Mouse (Mus musculus) liver, embryonic 15.5 days (tissue): ENCODE measurements around the gene Ak1. TPM values are rescaled to one million over a fixed set of nuclear protein-coding genes. Genes with fewer than 3 reads are reported as not detected.

Experiments used
- ATAC-seq: fragments of 200-750 bp; cut with Nextera tagmentation; 2 replicates; pipeline ENCODE4 v1.8.0; 2017; ENCODE audit warnings: moderate number of reproducible peaks, mild to moderate bottlenecking, moderate library complexity; ENCODE audit not compliant: insufficient read depth
- H3K27ac ChIP-seq: fragments of 300-500 bp; sonication (generic); replicated peaks from 2 replicates; pipeline ENCODE4 v1.5.1; 2015; ENCODE audit warnings: mild to moderate bottlenecking, inconsistent platforms
- H3K27me3 ChIP-seq: fragments of 300-500 bp; sonication (generic); 2 replicates; pipeline ENCODE4 v1.6.1; 2015; ENCODE audit warnings: mild to moderate bottlenecking, inconsistent platforms
- H3K36me3 ChIP-seq: fragments of 300-500 bp; sonication (generic); replicated peaks from 2 replicates; pipeline ENCODE4 v1.6.1; 2015; ENCODE audit warnings: moderate library complexity, mild to moderate bottlenecking, inconsistent platforms
- H3K4me1 ChIP-seq: fragments of 300-500 bp; sonication (generic); replicated peaks from 2 replicates; pipeline ENCODE4 v1.6.1; 2015; ENCODE audit warnings: inconsistent platforms
- H3K4me2 ChIP-seq: fragments of 300-500 bp; sonication (generic); 2 replicates; pipeline ENCODE4 v1.6.1; 2015; ENCODE audit warnings: moderate library complexity, mild to moderate bottlenecking, inconsistent platforms
- H3K4me3 ChIP-seq: fragments of 300-500 bp; sonication (generic); replicated peaks from 2 replicates; pipeline ENCODE4 v1.5.1; 2015; ENCODE audit warnings: mild to moderate bottlenecking, inconsistent platforms
- H3K9ac ChIP-seq: fragments of 300-500 bp; sonication (generic); 2 replicates; pipeline ENCODE4 v1.6.1; 2015; ENCODE audit warnings: moderate library complexity, mild to moderate bottlenecking, inconsistent platforms
- H3K9me3 ChIP-seq: fragments of 300-500 bp; sonication (generic); replicated peaks from 2 replicates; pipeline ENCODE4 v1.6.1; 2016; ENCODE audit warnings: inconsistent platforms
- WGBS: fragments of 180-500 bp; shearing (Covaris S2); methylation state at CpG from one replicate; pipeline ENCODE4 v1.1.7; 2015; ENCODE audit warnings: mixed read lengths; ENCODE audit not compliant: insufficient replicate concordance; 5-methylcytosine and 5-hydroxymethylcytosine counted together
- polyA plus RNA-seq: library from polyadenylated mRNA; unstranded; fragments of >200 nt; fragmentation: Nextera tagmentation; extraction: Ambion mirVana; gene quantifications from 2 replicates; pipeline ENCODE4 v1.2.1, GENCODE M21; 2015

Gene Ak1
- polyA plus RNA-seq, 1 experiment from 2014 or later: 6.6 TPM

GRCm38 (mm10) chr2:32661509-32662107 is 40.0 kb downstream of the Ak1 start:
- Histone ChIP-seq H3K36me3 (0 out of 2 replicates have a peak, but pooled peaks cover 3% of the 10 kb centered on the region), H3K9ac (no peak overlapping the region), H3K4me1 (peaks cover 58% of the 10 kb centered on the region), H3K9me3 (no peaks in the 10 kb centered on the region), H3K4me2 (no peak overlapping the region), H3K27ac (no peak overlapping the region), H3K4me3 (no peak overlapping the region), H3K27me3 (no peaks in the 10 kb centered on the region)
- peak; percentile 49 for ATAC-seq
- 39% methylated on average over 7 of the region's 7 CpGs for WGBS

GRCm38 (mm10) chr2:32662291-32662690 is 40.7 kb downstream of the Ak1 start:
- no peaks in the 10 kb centered on the region for H3K27me3 ChIP-seq
- 0 out of 2 replicates have a peak, but pooled peaks cover 3% of the 10 kb centered on the region for H3K36me3 ChIP-seq
- no peak overlapping the region for H3K4me3 ChIP-seq
- no peak overlapping the region for H3K27ac ChIP-seq
- 65% methylated on average over 5 of the region's 5 CpGs for WGBS
- no peak for ATAC-seq
- H3K4me2 ChIP-seq: no peak overlapping the region
- H3K9ac ChIP-seq: no peak overlapping the region
- no peaks in the 10 kb centered on the region for H3K9me3 ChIP-seq
- peaks cover 57% of the 10 kb centered on the region for H3K4me1 ChIP-seq

- H3K4me3 ChIP-seq: no peak overlapping the region
- H3K27me3 ChIP-seq: no peaks in the 10 kb centered on the region
- no peak for ATAC-seq
- H3K27ac ChIP-seq: no peak overlapping the region
- H3K36me3 ChIP-seq: no peaks in the 10 kb centered on the region
- 75% methylated on average over 8 of the region's 8 CpGs for WGBS
- H3K9me3 ChIP-seq: no peaks in the 10 kb centered on the region
- H3K4me1 ChIP-seq: peaks cover 44% of the 10 kb centered on the region
- no peak overlapping the region for H3K9ac ChIP-seq
- H3K4me2 ChIP-seq: no peak overlapping the region
Measured at GRCm38 (mm10) chr2:32665345-32665744, 43.8 kb downstream of the Ak1 start.

- Histone ChIP-seq H3K27ac (no peak overlapping the region), H3K4me1 (peaks cover 43% of the 10 kb centered on the region), H3K4me3 (no peak overlapping the region), H3K9me3 (no peaks in the 10 kb centered on the region), H3K27me3 (no peaks in the 10 kb centered on the region), H3K4me2 (no peak overlapping the region), H3K36me3 (no peaks in the 10 kb centered on the region), H3K9ac (no peak overlapping the region)
- 60% methylated on average over 6 of the region's 6 CpGs for WGBS
- ATAC-seq: no peak
Measured at GRCm38 (mm10) chr2:32665853-32666252, 44.3 kb downstream of the Ak1 start.

GRCm38 (mm10) chr2:32667775-32668174 is 46.2 kb downstream of the Ak1 start:
- no peak overlapping the region for H3K4me3 ChIP-seq
- 68% methylated on average over 11 of the region's 11 CpGs for WGBS
- H3K4me2 ChIP-seq: no peak overlapping the region
- H3K27me3 ChIP-seq: no peaks in the 10 kb centered on the region
- H3K9me3 ChIP-seq: no peaks in the 10 kb centered on the region
- H3K4me1 ChIP-seq: peaks cover 30% of the 10 kb centered on the region
- H3K27ac ChIP-seq: no peak overlapping the region
- H3K9ac ChIP-seq: no peak overlapping the region
- no peaks in the 10 kb centered on the region for H3K36me3 ChIP-seq
- no peak for ATAC-seq

GRCm38 (mm10) chr2:32668176-32668575 is 46.6 kb downstream of the Ak1 start:
- H3K9me3 ChIP-seq: no peaks in the 10 kb centered on the region
- ATAC-seq: no peak
- no peak overlapping the region for H3K4me2 ChIP-seq
- no peak overlapping the region for H3K9ac ChIP-seq
- no peaks in the 10 kb centered on the region for H3K36me3 ChIP-seq
- no peak overlapping the region for H3K4me3 ChIP-seq
- H3K27ac ChIP-seq: no peak overlapping the region
- WGBS: 81% methylated on average over 7 of the region's 7 CpGs
- H3K4me1 ChIP-seq: peaks cover 34% of the 10 kb centered on the region
- no peaks in the 10 kb centered on the region for H3K27me3 ChIP-seq

- Histone ChIP-seq H3K9me3 (no peaks in the 10 kb centered on the region), H3K4me2 (no peak overlapping the region), H3K4me3 (no peak overlapping the region), H3K36me3 (no peaks in the 10 kb centered on the region), H3K4me1 (peaks cover 40% of the 10 kb centered on the region), H3K27me3 (no peaks in the 10 kb centered on the region), H3K27ac (no peak overlapping the region), H3K9ac (no peak overlapping the region)
- WGBS: 28% methylated on average over 3 of the region's 3 CpGs
- peak; percentile 57 for ATAC-seq
Measured at GRCm38 (mm10) chr2:32669876-32670275, 48.3 kb downstream of the Ak1 start.

- 77% methylated on average over 9 of the region's 9 CpGs for WGBS
- Histone ChIP-seq H3K27me3 (no peaks in the 10 kb centered on the region), H3K27ac (no peak overlapping the region), H3K4me1 (peaks cover 30% of the 10 kb centered on the region), H3K4me3 (no peak overlapping the region), H3K4me2 (no peak overlapping the region), H3K9me3 (no peaks in the 10 kb centered on the region), H3K9ac (no peak overlapping the region), H3K36me3 (peaks cover 3% of the 10 kb centered on the region; the same call in 1 of the 2 replicates)
- ATAC-seq: no peak
Measured at GRCm38 (mm10) chr2:32671147-32671546, 49.6 kb downstream of the Ak1 start.

- WGBS: 66% methylated on average over 9 of the region's 9 CpGs
- Histone ChIP-seq H3K4me3 (no peak overlapping the region), H3K36me3 (peaks cover 3% of the 10 kb centered on the region; the same call in 1 of the 2 replicates), H3K9ac (no peak overlapping the region), H3K27me3 (no peaks in the 10 kb centered on the region), H3K4me1 (peaks cover 28% of the 10 kb centered on the region), H3K27ac (no peak overlapping the region), H3K9me3 (no peaks in the 10 kb centered on the region), H3K4me2 (no peak overlapping the region)
- no peak for ATAC-seq
Measured at GRCm38 (mm10) chr2:32671907-32672595, 50.5 kb downstream of the Ak1 start.

GRCm38 (mm10) chr2:32673176-32673917 is 51.8 kb downstream of the Ak1 start:
- H3K4me3 ChIP-seq: no peak overlapping the region
- H3K36me3 ChIP-seq: peaks cover 4% of the 10 kb centered on the region; the same call in 1 of the 2 replicates
- no peaks in the 10 kb centered on the region for H3K27me3 ChIP-seq
- H3K4me2 ChIP-seq: no peak overlapping the region
- peak; percentile 43; the same call in 1 of the 2 replicates for ATAC-seq
- no peak overlapping the region for H3K27ac ChIP-seq
- no peaks in the 10 kb centered on the region for H3K9me3 ChIP-seq
- peaks cover 28% of the 10 kb centered on the region for H3K4me1 ChIP-seq
- no peak overlapping the region for H3K9ac ChIP-seq
- 49% methylated on average over 16 of the region's 16 CpGs for WGBS

- Histone ChIP-seq H3K9ac (no peak overlapping the region), H3K36me3 (peaks cover 9% of the 10 kb centered on the region), H3K27me3 (no peaks in the 10 kb centered on the region), H3K4me3 (no peak overlapping the region), H3K4me1 (peaks cover 15% of the 10 kb centered on the region), H3K9me3 (no peaks in the 10 kb centered on the region), H3K4me2 (no peak overlapping the region), H3K27ac (no peak overlapping the region)
- ATAC-seq: no peak
- 83% methylated on average over 3 of the region's 3 CpGs for WGBS
Measured at GRCm38 (mm10) chr2:32676821-32677220, 55.3 kb downstream of the Ak1 start.
